Mouse (Mus musculus) naive thymus-derived CD4-positive, alpha-beta T cell, adult 2 months (primary cell): ENCODE measurements around the gene Sult2b1.

Source experiments
- DNase-seq: peaks from one replicate; pipeline ENCODE4 v3.0.0-alpha.2; 2011; ENCODE audit warnings: low read depth

Sult2b1 gene

GRCm38 (mm10) chr7:45711316-45712021 lies 73.0 kb downstream of the Sult2b1 start:
- no peak for DNase-seq

GRCm38 (mm10) chr7:45710477-45711191 lies 73.8 kb downstream of the Sult2b1 start:
- no peak for DNase-seq

- DNase-seq = peak; percentile 17
Observed at GRCm38 (mm10) chr7:45709677-45710355, 74.7 kb downstream of the Sult2b1 start.

- DNase-seq = peak; percentile 41
Observed at GRCm38 (mm10) chr7:45709036-45709435, 75.4 kb downstream of the Sult2b1 start.

- no peak for DNase-seq
Observed at GRCm38 (mm10) chr7:45708221-45708761, 76.2 kb downstream of the Sult2b1 start.

- DNase-seq = peak; percentile 94
Observed at GRCm38 (mm10) chr7:45707375-45707967, 77.0 kb downstream of the Sult2b1 start.

- DNase-seq = peak; percentile 92
Observed at GRCm38 (mm10) chr7:45706721-45707241, 77.7 kb downstream of the Sult2b1 start.

GRCm38 (mm10) chr7:45705873-45706281 lies 78.6 kb downstream of the Sult2b1 start:
- peak; percentile 51 for DNase-seq

- DNase-seq = no peak
Observed at GRCm38 (mm10) chr7:45705443-45705864, 79.0 kb downstream of the Sult2b1 start.

GRCm38 (mm10) chr7:45704730-45705442 lies 79.6 kb downstream of the Sult2b1 start, which contains the start of gene Dbp:
Gene Dbp (plus strand): TSS chr7:45705088.
- DNase-seq = peak; percentile 98

GRCm38 (mm10) chr7:45704046-45704559 lies 80.4 kb downstream of the Sult2b1 start:
- DNase-seq = peak; percentile 82

- DNase-seq = no peak
Observed at GRCm38 (mm10) chr7:45703521-45704033, 80.9 kb downstream of the Sult2b1 start.

- peak; percentile 22 for DNase-seq
Observed at GRCm38 (mm10) chr7:45702809-45703520, 81.5 kb downstream of the Sult2b1 start.

GRCm38 (mm10) chr7:45702316-45702715 lies 82.2 kb downstream of the Sult2b1 start:
- DNase-seq = no peak

GRCm38 (mm10) chr7:45701607-45702006 lies 82.9 kb downstream of the Sult2b1 start:
- DNase-seq = no peak

GRCm38 (mm10) chr7:45701072-45701471 lies 83.4 kb downstream of the Sult2b1 start:
- no peak for DNase-seq

GRCm38 (mm10) chr7:45700301-45701015 lies 84.0 kb downstream of the Sult2b1 start:
- DNase-seq = peak; percentile 76

- peak; percentile 19 for DNase-seq
Observed at GRCm38 (mm10) chr7:45699523-45700141, 84.8 kb downstream of the Sult2b1 start, which contains the start of gene Car11. Gene Car11 (plus strand): TSS chr7:45699843.

- no peak for DNase-seq
Observed at GRCm38 (mm10) chr7:45697894-45698293, 86.6 kb downstream of the Sult2b1 start.
